Mouse (Mus musculus) embryo, embryonic 11 days (tissue): ENCODE measurements around the gene Mroh3.

ENCODE experiments used
- DNase-seq: peaks from one replicate; pipeline ENCODE4 v3.0.0-alpha.2; 2015

Gene Mroh3

GRCm38 (mm10) chr1:136212803-136213202 is at the start of gene Mroh3:
TSS of gene Mroh3 (minus strand) at chr1:136212828.
- peak; percentile 67 for DNase-seq

GRCm38 (mm10) chr1:136260635-136261238 is 48.1 kb upstream of the Mroh3 start, which contains the start of gene Gpr25:
TSS of gene Gpr25 (minus strand) at chr1:136260873.
- DNase-seq, result no peak

GRCm38 (mm10) chr1:136259893-136260634 is 47.4 kb upstream of the Mroh3 start:
- peak; percentile 83 for DNase-seq

GRCm38 (mm10) chr1:136259543-136259892 is 46.9 kb upstream of the Mroh3 start:
- no peak for DNase-seq

GRCm38 (mm10) chr1:136258495-136258894 is 45.9 kb upstream of the Mroh3 start:
- DNase-seq, result no peak

- DNase-seq, result no peak
These were observed 43.0 kb upstream of the Mroh3 start for GRCm38 (mm10) chr1:136255657-136256056.

- DNase-seq, result no peak
These were observed 42.5 kb upstream of the Mroh3 start for GRCm38 (mm10) chr1:136255174-136255573.

- DNase-seq, result no peak
These were observed 42.0 kb upstream of the Mroh3 start for GRCm38 (mm10) chr1:136254503-136255065.

- no peak for DNase-seq
These were observed 40.8 kb upstream of the Mroh3 start for GRCm38 (mm10) chr1:136253472-136253871.

GRCm38 (mm10) chr1:136249662-136250061 is 37.0 kb upstream of the Mroh3 start:
- no peak for DNase-seq

- no peak for DNase-seq
These were observed 34.8 kb upstream of the Mroh3 start for GRCm38 (mm10) chr1:136247393-136247792.

- no peak for DNase-seq
These were observed 31.8 kb upstream of the Mroh3 start for GRCm38 (mm10) chr1:136244469-136244868.

- no peak for DNase-seq
These were observed 29.2 kb upstream of the Mroh3 start for GRCm38 (mm10) chr1:136241801-136242200.

- DNase-seq, result no peak
These were observed 25.9 kb upstream of the Mroh3 start for GRCm38 (mm10) chr1:136238495-136238894.

GRCm38 (mm10) chr1:136234595-136235092 is 22.0 kb upstream of the Mroh3 start:
- no peak for DNase-seq

GRCm38 (mm10) chr1:136233892-136234594 is 21.4 kb upstream of the Mroh3 start, which contains the start of gene Inava:
TSS of gene Inava (minus strand) at chr1:136234264.
- DNase-seq, result peak; percentile 94

- DNase-seq, result peak; percentile 58
These were observed 20.6 kb upstream of the Mroh3 start for GRCm38 (mm10) chr1:136232986-136233790.

- DNase-seq, result peak; percentile 61
These were observed 19.8 kb upstream of the Mroh3 start for GRCm38 (mm10) chr1:136232285-136232926.

- peak; percentile 28 for DNase-seq
These were observed 19.0 kb upstream of the Mroh3 start for GRCm38 (mm10) chr1:136231596-136231995.

GRCm38 (mm10) chr1:136230201-136230600 is 17.6 kb upstream of the Mroh3 start:
- DNase-seq, result peak; percentile 46

GRCm38 (mm10) chr1:136229040-136229373 is 16.4 kb upstream of the Mroh3 start:
- peak; percentile 8 for DNase-seq
